Comparison of ENCODE assay signal across 20 mouse cellular contexts in the genomic region with DNA sequence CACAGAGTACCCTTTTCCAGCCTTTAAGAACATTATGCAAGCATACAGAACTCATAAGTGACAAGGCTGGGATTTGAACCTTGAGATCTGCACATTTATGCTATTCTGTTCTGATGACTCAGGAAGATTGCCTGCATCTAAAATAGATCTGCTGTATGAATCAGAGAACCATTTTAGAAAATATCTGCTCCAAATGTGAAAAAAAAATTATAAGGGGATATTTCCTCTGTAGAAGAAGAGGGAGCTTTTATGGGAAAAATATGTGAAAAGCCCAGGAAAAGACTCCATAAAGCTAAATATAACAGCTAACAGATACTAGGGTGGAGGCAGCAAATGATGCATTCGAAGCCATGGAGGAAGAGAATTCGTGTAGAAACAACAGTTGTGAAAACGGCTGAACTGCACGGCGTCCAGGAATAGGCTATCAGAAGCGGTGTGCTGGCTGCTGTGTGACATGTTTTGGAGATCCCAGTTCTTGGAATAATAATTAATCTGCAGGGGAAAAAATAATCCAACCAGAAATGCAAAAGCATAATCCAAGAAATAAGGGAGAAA.
"Had no signal": no experiment of that assay in that cellular context is flagged by ENCODE, and none has a peak within 500 bp of the region (broad histone marks: within the 10 kb centered on the region; RNA-seq: fewer than 3 reads in every experiment).

No protein-coding gene starts in this region.

- H3K27ac ChIP-seq: limb, embryonic 12.5 days; limb, embryonic 15.5 days; liver, embryonic 14.5 days; macrophage; midbrain, embryonic 12.5 days; midbrain, embryonic 15.5 days; neural tube, embryonic 12.5 days; neural tube, embryonic 15.5 days had no signal

- H3K4me1 ChIP-seq: limb, embryonic 12.5 days; limb, embryonic 15.5 days; midbrain, embryonic 12.5 days; midbrain, embryonic 15.5 days; neural tube, embryonic 12.5 days; neural tube, embryonic 15.5 days had no signal

- H3K36me3 ChIP-seq: limb, embryonic 12.5 days; limb, embryonic 15.5 days; midbrain, embryonic 12.5 days; midbrain, embryonic 15.5 days; neural tube, embryonic 12.5 days; neural tube, embryonic 15.5 days had no signal

- DNase-seq: kidney, adult 18-20 months; kidney, adult 9 months; kidney, postnatal 14 days; kidney, postnatal 4 days; layer of hippocampus, postnatal 36 days; liver, postnatal 0 days; lung, embryonic 14.5 days; retina, postnatal 1 day; right cerebral cortex, postnatal 14 days; thymus, adult 2 months; thymus, postnatal 14 days; thymus, postnatal 4 days had no signal

- H3K27me3 ChIP-seq: limb, embryonic 12.5 days; limb, embryonic 15.5 days; midbrain, embryonic 12.5 days; midbrain, embryonic 15.5 days; neural tube, embryonic 12.5 days; neural tube, embryonic 15.5 days had no signal

- H3K4me3 ChIP-seq: limb, embryonic 12.5 days; limb, embryonic 15.5 days; midbrain, embryonic 12.5 days; midbrain, embryonic 15.5 days; neural tube, embryonic 12.5 days; neural tube, embryonic 15.5 days had no signal

- H3K9me3 ChIP-seq: limb, embryonic 12.5 days; limb, embryonic 15.5 days; midbrain, embryonic 12.5 days; midbrain, embryonic 15.5 days; neural tube, embryonic 15.5 days had no signal
